Mouse (Mus musculus) midbrain, embryonic 12.5 days (tissue): Measurements from ENCODE around the gene Gm5934. TPM values are rescaled to one million over a fixed set of nuclear protein-coding genes. Genes with fewer than 3 reads are reported as not detected.
"Not testable (repeated sequence)": the region's sequence is repeated elsewhere in the genome, so short reads cannot be mapped to it uniquely, and the experiment has no call there.

ENCODE experiments used
- ATAC-seq: fragments of 200-750 bp; cut with Nextera tagmentation; 2 replicates; pipeline ENCODE4 v1.8.0; 2017; ENCODE audit warnings: low read depth, moderate TSS enrichment, moderate library complexity; ENCODE audit not compliant: low FRiP score
- H3K27ac ChIP-seq: fragments of 300-500 bp; sonication (generic); replicated peaks from 2 replicates; pipeline ENCODE4 v1.5.1; 2016; ENCODE audit warnings: mild to moderate bottlenecking
- H3K27me3 ChIP-seq: fragments of 300-500 bp; sonication (generic); 2 replicates; pipeline ENCODE4 v1.6.1; 2016; ENCODE audit warnings: mild to moderate bottlenecking
- H3K36me3 ChIP-seq: fragments of 300-500 bp; sonication (generic); 2 replicates; pipeline ENCODE4 v1.6.1; 2016
- H3K4me1 ChIP-seq: fragments of 300-500 bp; sonication (generic); 2 replicates; pipeline ENCODE4 v1.6.1; 2016
- H3K4me2 ChIP-seq: fragments of 300-500 bp; sonication (generic); replicated peaks from 2 replicates; pipeline ENCODE4 v1.6.1; 2016; ENCODE audit warnings: mild to moderate bottlenecking, moderate library complexity
- H3K4me3 ChIP-seq: fragments of 300-500 bp; sonication (generic); 2 replicates; pipeline ENCODE4 v1.5.1; 2016; ENCODE audit warnings: mild to moderate bottlenecking
- H3K9ac ChIP-seq: fragments of 300-500 bp; sonication (generic); replicated peaks from 2 replicates; pipeline ENCODE4 v1.6.1; 2016; ENCODE audit warnings: mild to moderate bottlenecking, moderate library complexity
- H3K9me3 ChIP-seq: fragments of 300-500 bp; sonication (generic); 2 replicates; pipeline ENCODE4 v1.6.1; 2016; ENCODE audit warnings: mild to moderate bottlenecking
- WGBS: fragments of 180-500 bp; shearing (Covaris S2); methylation state at CpG from one replicate; pipeline ENCODE4 v1.1.7; 2016; 5-methylcytosine and 5-hydroxymethylcytosine counted together
- polyA plus RNA-seq: library from polyadenylated mRNA; unstranded; fragments of >200 nt; fragmentation: Nextera tagmentation; extraction: Ambion mirVana; gene quantifications from 2 replicates; pipeline ENCODE4 v1.2.1, GENCODE M21; 2016

The Gm5934 gene
- not detected in 2 replicates for polyA plus RNA-seq

- not testable (repeated sequence) for ATAC-seq, H3K4me2 ChIP-seq, H3K27ac ChIP-seq, H3K9me3 ChIP-seq, H3K4me1 ChIP-seq, H3K4me3 ChIP-seq, H3K36me3 ChIP-seq, H3K27me3 ChIP-seq, H3K9ac ChIP-seq
- 72% methylated on average over 5 of the region's 5 CpGs for WGBS
Measured at GRCm38 (mm10) chrX:24500660-24501059, at the start of gene Gm5934. TSS of gene Gm5934 (minus strand) at chrX:24500760.

Other genes with a start within 250 kb of the Gm5934 start
- not detected in 2 replicates for gene Gm4297, start 74.1 kb upstream of the Gm5934 start, polyA plus RNA-seq